Comparison of ENCODE assay signal across 9 mouse cellular contexts in genomic region chr12:84249217-84249616, GRCm38 (mm10). TPM values are rescaled to one million over a fixed set of nuclear protein-coding genes. Genes with fewer than 3 reads are reported as not detected.
DNase-seq lines count a peak whose midpoint lies in the region; ATAC-seq lines count a peak whose summit lies in the region.
"Had no signal": no experiment of that assay in that cellular context is flagged by ENCODE, and none has a peak within 500 bp of the region (broad histone marks: within the 10 kb centered on the region; RNA-seq: fewer than 3 reads in every experiment).

No protein-coding gene starts in this region.

- no peak overlapping the region for H3K27ac ChIP-seq in lung, embryonic 16.5 days (ENCODE audit: low read length)
- H3K27ac ChIP-seq: hindbrain, embryonic 15.5 days had no signal

- H3K9ac ChIP-seq in lung, embryonic 16.5 days (ENCODE audit: low read length) = no peak overlapping the region
- H3K9ac ChIP-seq: hindbrain, embryonic 15.5 days had no signal

- WGBS in lung, embryonic 16.5 days = 6% methylated on average over 3 of the region's 3 CpGs

- DNase-seq in B cell, adult 2 months = peak; percentile 80
- peak; percentile 73 for DNase-seq in Muller cell, postnatal 12 days (ENCODE audit: inconsistent ontology term)
- DNase-seq in cerebellum, postnatal 14 days = peak; percentile 81 to 88
- DNase-seq in gastrocnemius, postnatal 25 days = peak; percentile 59
- peak; percentile 74 to 82 for DNase-seq in kidney, postnatal 4 days
- DNase-seq in right cerebral cortex, postnatal 36 days (ENCODE audit: low spot score in 2 of 2) = peak; percentile 6 to 11
- DNase-seq in urinary bladder, postnatal 36 days (ENCODE audit: low spot score in 2 of 2) = peak; percentile 42 to 75

- peaks cover 2% of the 10 kb centered on the region; the same call in 1 of the 2 replicates for H3K9me3 ChIP-seq in lung, embryonic 16.5 days (ENCODE audit: control insufficient read depth, low read length)
- H3K9me3 ChIP-seq: hindbrain, embryonic 15.5 days had no signal

- H3K36me3 ChIP-seq in lung, embryonic 16.5 days (ENCODE audit: control insufficient read depth, insufficient read depth, low read length) = no peaks in the 10 kb centered on the region
- H3K36me3 ChIP-seq: hindbrain, embryonic 15.5 days had no signal

- no peaks in the 10 kb centered on the region for H3K27me3 ChIP-seq in lung, embryonic 16.5 days (ENCODE audit: control insufficient read depth, insufficient read depth, low read depth, low read length)
- H3K27me3 ChIP-seq: hindbrain, embryonic 15.5 days had no signal

- ATAC-seq in lung, embryonic 16.5 days (ENCODE audit: low read depth) = 0 out of 2 replicates have a peak, but pooled peaks have one; percentile 23

- no peak overlapping the region for H3K4me3 ChIP-seq in lung, embryonic 16.5 days (ENCODE audit: low read length)
- H3K4me3 ChIP-seq: hindbrain, embryonic 15.5 days had no signal

- H3K4me2 ChIP-seq in lung, embryonic 16.5 days (ENCODE audit: low read depth, low read length) = no peak overlapping the region
- H3K4me2 ChIP-seq: hindbrain, embryonic 15.5 days had no signal

- no peaks in the 10 kb centered on the region for H3K4me1 ChIP-seq in lung, embryonic 16.5 days (replicated peaks; ENCODE audit: control insufficient read depth, insufficient read depth, low read length)
- H3K4me1 ChIP-seq: hindbrain, embryonic 15.5 days had no signal

RNA-seq across cellular contexts. Expression of gene Elmsan1, which starts 30.5 kb away (rescaled TPM):
- total RNA-seq in gastrocnemius, postnatal 25 days (2021) = 1 to 10 TPM; 8.0 to 9.9 TPM
- polyA plus RNA-seq in lung, embryonic 16.5 days (2015; fragmentation: Nextera tagmentation; extraction: Ambion mirVana) = 11.1 and 12.1 TPM in 2 replicates

RNA-seq across cellular contexts. Expression of gene Ptgr2, which starts 35.8 kb away (rescaled TPM):
- total RNA-seq in gastrocnemius, postnatal 25 days (2021) = 10 to 100 TPM; 78.4 to 80.6 TPM
- 29.1 and 31.3 TPM in 2 replicates for polyA plus RNA-seq in lung, embryonic 16.5 days (2015; fragmentation: Nextera tagmentation; extraction: Ambion mirVana)

Comparison
In these comparisons a context has a peak if more than half of its experiments do, and no peak if none do; other contexts are left out.
1. DNase-seq: peak in every context shown above with its lines; median percentile 84 in cerebellum, postnatal 14 days; 80 in B cell, adult 2 months; 78 in kidney, postnatal 4 days; 73 in Muller cell, postnatal 12 days; 59 in gastrocnemius, postnatal 25 days; 58 in urinary bladder, postnatal 36 days; 8 in right cerebral cortex, postnatal 36 days.